Mouse (Mus musculus) liver, embryonic 14.5 days (tissue): ENCODE results near the gene Rsrp1. TPM values are rescaled to one million over a fixed set of nuclear protein-coding genes. Genes with fewer than 3 reads are reported as not detected.

Experiments used
- ATAC-seq: fragments of 200-750 bp; cut with Nextera tagmentation; 2 replicates; pipeline ENCODE4 v1.8.0; 2017; ENCODE audit warnings: moderate number of reproducible peaks, mild to moderate bottlenecking, moderate library complexity; ENCODE audit not compliant: insufficient read depth
- DNase-seq, 3 experiments: peaks; one replicate each; pipeline ENCODE4 v3.0.0-alpha.2; 2012 to 2013; ENCODE audit warnings: low read depth in 3 of 3, low spot score in 3 of 3
- H3K27ac ChIP-seq: fragments of 300-500 bp; sonication (generic); 2 replicates; pipeline ENCODE4 v1.5.1; 2014; ENCODE audit warnings: moderate library complexity, mild to moderate bottlenecking, control low read depth, inconsistent platforms
- H3K27me3 ChIP-seq: fragments of 300-500 bp; sonication (generic); 2 replicates; pipeline ENCODE4 v1.6.1; 2014; ENCODE audit warnings: mild to moderate bottlenecking, low read length, moderate library complexity; ENCODE audit not compliant: control insufficient read depth, insufficient read depth
- H3K36me3 ChIP-seq: fragments of 300-500 bp; sonication (generic); replicated peaks from 2 replicates; pipeline ENCODE4 v1.6.1; 2014; ENCODE audit warnings: low read depth; ENCODE audit not compliant: control insufficient read depth, insufficient read depth
- H3K4me1 ChIP-seq, 2 experiments: fragments of 200-500 bp in 1 of 2; fragments of 300-500 bp in 1 of 2; sonication (generic) in 1 of 2; replicated peaks; 2 replicates each; pipeline ENCODE4 v1.6.1; 2012 to 2014; ENCODE audit warnings: antibody characterized with exemption in 1 of 2, inconsistent platforms in 1 of 2, low read length in 1 of 2; ENCODE audit not compliant: control insufficient read depth in 2 of 2, insufficient read depth in 2 of 2
- H3K4me2 ChIP-seq: fragments of 300-500 bp; sonication (generic); 2 replicates; pipeline ENCODE4 v1.6.1; 2014; ENCODE audit warnings: low read depth, mild to moderate bottlenecking, control low read depth, moderate library complexity
- H3K4me3 ChIP-seq, 2 experiments: fragments of 200-500 bp in 1 of 2; fragments of 300-500 bp in 1 of 2; sonication (generic) in 1 of 2; 2 replicates each; pipeline ENCODE4 v1.5.1; 2012 to 2014; ENCODE audit warnings: low read depth in 2 of 2, low read length in 2 of 2, mild to moderate bottlenecking in 2 of 2, control low read depth in 1 of 2, inconsistent platforms in 1 of 2, moderate library complexity in 1 of 2; ENCODE audit not compliant: insufficient read depth in 1 of 2
- H3K9ac ChIP-seq: fragments of 300-500 bp; sonication (generic); replicated peaks from 2 replicates; pipeline ENCODE4 v1.6.1; 2014; ENCODE audit warnings: mild to moderate bottlenecking, control low read depth, moderate library complexity
- H3K9me3 ChIP-seq: fragments of 300-500 bp; sonication (generic); 2 replicates; pipeline ENCODE4 v1.6.1; 2016; ENCODE audit warnings: low read length, mixed read lengths; ENCODE audit not compliant: control insufficient read depth
- CTCF ChIP-seq: IDR thresholded peaks from 2 replicates; pipeline ENCODE4 v1.5.1; 2016; ENCODE audit warnings: antibody characterized with exemption, low read depth, control low read depth
- EP300 ChIP-seq: IDR thresholded peaks from 2 replicates; pipeline ENCODE4 v1.6.1; 2016; ENCODE audit warnings: antibody characterized with exemption, low read depth
- WGBS: fragments of 180-500 bp; shearing (Covaris S2); extraction: QIAGEN DNeasy Blood & Tissue Kit; methylation state at CpG from one replicate; pipeline ENCODE4 v1.1.7; 2014; ENCODE audit not compliant: insufficient replicate concordance; 5-methylcytosine and 5-hydroxymethylcytosine counted together
- polyA plus RNA-seq, 2 experiments: library from polyadenylated mRNA; depleted of rRNA in 1 of 2; stranded (reverse) in 1 of 2; unstranded in 1 of 2; fragments of >200 nt; fragmentation: Nextera tagmentation in 1 of 2; extraction: Ambion mirVana in 1 of 2; gene quantifications; 2 replicates each; pipeline versions ENCODE4 v1.2.1 to v1.2.3; 2012 to 2014

Rsrp1 gene
- polyA plus RNA-seq (2012; rRNA removed) (228 and 239 TPM in 2 replicates), polyA plus RNA-seq (2014; fragmentation: Nextera tagmentation; extraction: Ambion mirVana) (151 and 161 TPM in 2 replicates)

- Histone ChIP-seq H3K4me3 (peak within 1 kb of the TSS; percentile 92 to 97), H3K4me2 (peak within 1 kb of the TSS; percentile 96), H3K9ac (peak within 1 kb of the TSS; percentile 99), H3K9me3 (no peaks in the 10 kb centered on the region), H3K4me1 (peaks cover 20 to 34% of the 10 kb centered on the region in 2 experiments), H3K36me3 (peaks cover 44% of the 10 kb centered on the region), H3K27ac (peak within 1 kb of the TSS; percentile 79), H3K27me3 (no peaks in the 10 kb centered on the region)
- TF ChIP-seq CTCF = no peak
- peak; percentile 75 for TF ChIP-seq EP300
- under 1% methylated on average over 64 of the region's 64 CpGs for WGBS
- peak; percentile 81 for ATAC-seq
- DNase-seq = peak; percentile 95 to 96 (median 95)
Measured at GRCm38 (mm10) chr4:134923258-134924018, at the start of gene Rsrp1. Gene Rsrp1, plus strand, starts transcription at chr4:134923592.

GRCm38 (mm10) chr4:134876171-134876570 lies 47.2 kb upstream of the Rsrp1 start:
- Histone ChIP-seq H3K27ac (no peak overlapping the region), H3K27me3 (no peaks in the 10 kb centered on the region), H3K9ac (no peak overlapping the region), H3K36me3 (peaks cover 86% of the 10 kb centered on the region), H3K4me1 (peaks cover 7 to 17% of the 10 kb centered on the region in 2 experiments), H3K4me3 (no peak overlapping the region), H3K9me3 (no peaks in the 10 kb centered on the region), H3K4me2 (no peak overlapping the region)
- ATAC-seq (no peak), DNase-seq (no peak)
- WGBS = 88% methylated on average over 9 of the region's 9 CpGs
- no peak for TF ChIP-seq EP300
- no peak for TF ChIP-seq CTCF

- H3K9ac ChIP-seq = no peak overlapping the region
Measured at GRCm38 (mm10) chr4:134879410-134879981, 43.9 kb upstream of the Rsrp1 start.

GRCm38 (mm10) chr4:134880041-134880440 lies 43.4 kb upstream of the Rsrp1 start:
- no peaks in the 10 kb centered on the region for H3K9me3 ChIP-seq
- no peaks in the 10 kb centered on the region for H3K27me3 ChIP-seq
- peaks cover 0 to 5% of the 10 kb centered on the region in 2 experiments; a peak in 1 of 4 replicates for H3K4me1 ChIP-seq
- H3K4me3 ChIP-seq = no peak overlapping the region; a peak in 1 of 4 replicates
- no peak overlapping the region; the same call in 1 of the 2 replicates for H3K4me2 ChIP-seq
- peaks cover 94% of the 10 kb centered on the region for H3K36me3 ChIP-seq
- TF ChIP-seq EP300 (no peak), CTCF (peak; percentile 80)
- ATAC-seq (no peak), DNase-seq (no peak)
- 45% methylated on average over 6 of the region's 6 CpGs for WGBS
- H3K9ac ChIP-seq = no peak overlapping the region
- H3K27ac ChIP-seq = no peak overlapping the region

More at GRCm38 (mm10) chr4:134879410-134879981, 43.9 kb upstream of the Rsrp1 start:
- WGBS = 12% methylated on average over 17 of the region's 17 CpGs
- peaks cover 0 to 5% of the 10 kb centered on the region in 2 experiments; a peak in 1 of 4 replicates for H3K4me1 ChIP-seq
- H3K27ac ChIP-seq = no peak overlapping the region
- TF ChIP-seq EP300 = no peak
- TF ChIP-seq CTCF = peak; percentile 85
- H3K4me3 ChIP-seq = peak overlapping the region; percentile 3 to 32; a peak in 3 of 4 replicates
- DNase-seq (no peak), ATAC-seq (no peak)
- H3K4me2 ChIP-seq = peak overlapping the region; percentile 40
- H3K36me3 ChIP-seq = peaks cover 94% of the 10 kb centered on the region
- no peaks in the 10 kb centered on the region for H3K27me3 ChIP-seq
- no peaks in the 10 kb centered on the region for H3K9me3 ChIP-seq

GRCm38 (mm10) chr4:134883266-134883665 lies 40.1 kb upstream of the Rsrp1 start:
- H3K9me3 ChIP-seq = no peaks in the 10 kb centered on the region
- H3K27ac ChIP-seq = no peak overlapping the region
- H3K4me3 ChIP-seq = no peak overlapping the region
- no peaks in the 10 kb centered on the region for H3K27me3 ChIP-seq
- H3K4me2 ChIP-seq = no peak overlapping the region
- H3K4me1 ChIP-seq = 0 out of 4 replicates have a peak, but pooled peaks cover 0 to 2% of the 10 kb centered on the region in 2 experiments
- peaks cover 97% of the 10 kb centered on the region for H3K36me3 ChIP-seq
- ATAC-seq (peak; percentile 43), DNase-seq (no peak)
- 32% methylated on average over 7 of the region's 7 CpGs for WGBS
- peak; percentile 91 for TF ChIP-seq CTCF
- no peak for TF ChIP-seq EP300
- H3K9ac ChIP-seq = no peak overlapping the region
